In genomic region chr6:4004808-4005207, GRCm38 (mm10) we compare ENCODE assay signal across 12 mouse cellular contexts. TPM values are rescaled to one million over a fixed set of nuclear protein-coding genes. Genes with fewer than 3 reads are reported as not detected.
DNase-seq lines count a peak whose midpoint lies in the region; ATAC-seq and TF ChIP-seq lines count a peak whose summit lies in the region.
"Had no signal": no experiment of that assay in that cellular context is flagged by ENCODE, and none has a peak within 500 bp of the region (broad histone marks: within the 10 kb centered on the region; RNA-seq: fewer than 3 reads in every experiment).

No protein-coding gene starts in this region.

- H3K27ac ChIP-seq in heart, embryonic 15.5 days = peak overlapping the region; percentile 92
- no peak overlapping the region for H3K27ac ChIP-seq in intestine, postnatal 0 days (ENCODE audit: low read depth, low read length)
- no peak overlapping the region for H3K27ac ChIP-seq in neural tube, embryonic 15.5 days (replicated peaks)

- 0 out of 2 replicates have a peak, but pooled peaks cover 4% of the 10 kb centered on the region for H3K36me3 ChIP-seq in heart, embryonic 15.5 days
- H3K36me3 ChIP-seq in megakaryocyte, embryonic 14.5 days (replicated peaks; ENCODE audit: low read length) = peaks cover 34% of the 10 kb centered on the region
- no peaks in the 10 kb centered on the region for H3K36me3 ChIP-seq in intestine, postnatal 0 days (ENCODE audit: control insufficient read depth, insufficient read depth)
- H3K36me3 ChIP-seq in neural tube, embryonic 15.5 days = no peaks in the 10 kb centered on the region

- peaks cover 14% of the 10 kb centered on the region for H3K4me1 ChIP-seq in heart, embryonic 15.5 days (replicated peaks)
- peaks cover 53% of the 10 kb centered on the region for H3K4me1 ChIP-seq in megakaryocyte, embryonic 14.5 days
- no peaks in the 10 kb centered on the region for H3K4me1 ChIP-seq in intestine, postnatal 0 days (replicated peaks; ENCODE audit: control insufficient read depth, insufficient read depth, low read length)
- peaks cover 4% of the 10 kb centered on the region for H3K4me1 ChIP-seq in neural tube, embryonic 15.5 days

- TF ChIP-seq CTCF in intestine, postnatal 0 days (IDR thresholded peaks at IDR 0.05; ENCODE audit: low read depth) = no peak

- peak overlapping the region; percentile 63 for H3K4me3 ChIP-seq in heart, embryonic 15.5 days
- peak overlapping the region; percentile 94 for H3K4me3 ChIP-seq in megakaryocyte, embryonic 14.5 days (replicated peaks)
- peak overlapping the region; percentile 62 for H3K4me3 ChIP-seq in intestine, postnatal 0 days (ENCODE audit: low read depth, low read length)
- H3K4me3 ChIP-seq in neural tube, embryonic 15.5 days (replicated peaks) = peak overlapping the region; percentile 35; the same call in 1 of the 2 replicates

- 51% methylated on average over 2 of the region's 2 CpGs for WGBS in heart, embryonic 15.5 days
- WGBS in intestine, postnatal 0 days = 56% methylated on average over 2 of the region's 2 CpGs
- WGBS in neural tube, embryonic 15.5 days = 72% methylated on average over 2 of the region's 2 CpGs

- no peak for ATAC-seq in heart, embryonic 15.5 days (replicated peaks; ENCODE audit: insufficient number of reproducible peaks, insufficient read depth, low FRiP score, low read depth)
- no peak for ATAC-seq in megakaryocyte, adult 5-6 weeks (ENCODE audit: poor library complexity, severe bottlenecking)
- ATAC-seq in intestine, postnatal 0 days = no peak
- no peak for ATAC-seq in neural tube, embryonic 15.5 days (ENCODE audit: low FRiP score)

- H3K9ac ChIP-seq in heart, embryonic 15.5 days = no peak overlapping the region
- no peak overlapping the region for H3K9ac ChIP-seq in intestine, postnatal 0 days (ENCODE audit: low read depth, low read length)
- no peak overlapping the region for H3K9ac ChIP-seq in neural tube, embryonic 15.5 days (replicated peaks)

- H3K4me2 ChIP-seq in heart, embryonic 15.5 days = peak overlapping the region; percentile 72
- H3K4me2 ChIP-seq in intestine, postnatal 0 days (replicated peaks; ENCODE audit: low read depth) = peak overlapping the region; percentile 78
- H3K4me2 ChIP-seq in neural tube, embryonic 15.5 days = no peak overlapping the region

- H3K27me3 ChIP-seq in heart, embryonic 15.5 days = no peaks in the 10 kb centered on the region
- no peaks in the 10 kb centered on the region for H3K27me3 ChIP-seq in megakaryocyte, embryonic 14.5 days (replicated peaks)
- no peaks in the 10 kb centered on the region for H3K27me3 ChIP-seq in intestine, postnatal 0 days (replicated peaks; ENCODE audit: control insufficient read depth, insufficient read depth, low read length)
- no peaks in the 10 kb centered on the region for H3K27me3 ChIP-seq in neural tube, embryonic 15.5 days (replicated peaks)
- H3K27me3 ChIP-seq: CH12.LX had no signal

- no peak for DNase-seq in heart, postnatal 10 days
- no peak for DNase-seq in gastrocnemius, postnatal 10 days
- DNase-seq in left cerebral cortex, adult 11 months (ENCODE audit: low spot score) = no peak
- DNase-seq: right cerebral cortex, postnatal 25 days; thymus, postnatal 4 days had no signal

- intact Hi-C loops in heart, postnatal 10 days (cut with DNase I) = loop anchor here (2.0 to 10.0 kb wide), 3 partner anchors 38 to 480 kb away; partner anchors contain the start of gene Bet1

- H3K9me3 ChIP-seq in heart, embryonic 15.5 days (replicated peaks) = no peaks in the 10 kb centered on the region
- no peaks in the 10 kb centered on the region for H3K9me3 ChIP-seq in megakaryocyte, embryonic 14.5 days
- no peaks in the 10 kb centered on the region for H3K9me3 ChIP-seq in intestine, postnatal 0 days (ENCODE audit: control insufficient read depth)
- H3K9me3 ChIP-seq in neural tube, embryonic 15.5 days (replicated peaks) = no peaks in the 10 kb centered on the region

RNA-seq across cellular contexts. Expression of gene Gng11, which starts 1.1 kb away (rescaled TPM):
- 88.0 and 135 TPM in 2 replicates for polyA plus RNA-seq in heart, embryonic 15.5 days (2015; fragmentation: Nextera tagmentation; extraction: Ambion mirVana)
- 100 to 1,000 TPM; 123 to 135 TPM for total RNA-seq in heart, postnatal 10 days (2021)
- polyA plus RNA-seq in megakaryocyte, embryonic 14.5 days (2012; ENCODE audit: insufficient read depth, low replicate concordance) = 70.9 and 78.6 TPM in 2 replicates
- total RNA-seq in megakaryocyte, adult 5-6 weeks (2015) = 1.3 and 2.5 TPM in 2 replicates
- total RNA-seq in megakaryocyte, adult 5-6 weeks (2017) = 1.5 TPM in 1 of 2 replicates, not detected in the other
- 93.7 and 100 TPM in 2 replicates for polyA plus RNA-seq in intestine, postnatal 0 days (2015; fragmentation: Nextera tagmentation; extraction: Ambion mirVana)
- polyA plus RNA-seq in neural tube, embryonic 15.5 days (2015; fragmentation: Nextera tagmentation; extraction: Ambion mirVana) = 29.2 and 35.9 TPM in 2 replicates
- total RNA-seq in gastrocnemius, postnatal 10 days (2021) = 10 to 100 TPM; 64.0 to 65.6 TPM
- total RNA-seq: CH12.LX had no signal

RNA-seq across cellular contexts. Expression of gene Gngt1, which starts 11.2 kb away (rescaled TPM):
- polyA plus RNA-seq in heart, embryonic 15.5 days (2015; fragmentation: Nextera tagmentation; extraction: Ambion mirVana) = not detected in 2 replicates
- not detected for total RNA-seq in heart, postnatal 10 days (2021)
- 0.06 TPM in 1 of 2 replicates, not detected in the other for polyA plus RNA-seq in megakaryocyte, embryonic 14.5 days (2012; ENCODE audit: insufficient read depth, low replicate concordance)
- not detected in 2 replicates for total RNA-seq in megakaryocyte, adult 5-6 weeks (2015)
- total RNA-seq in megakaryocyte, adult 5-6 weeks (2017) = not detected in 2 replicates
- 0.17 TPM in 1 of 2 replicates, not detected in the other for polyA plus RNA-seq in intestine, postnatal 0 days (2015; fragmentation: Nextera tagmentation; extraction: Ambion mirVana)
- not detected in 2 replicates for polyA plus RNA-seq in neural tube, embryonic 15.5 days (2015; fragmentation: Nextera tagmentation; extraction: Ambion mirVana)
- not detected for total RNA-seq in gastrocnemius, postnatal 10 days (2021)
- total RNA-seq: CH12.LX had no signal
- polyA plus RNA-seq: embryonic facial prominence, embryonic 11.5 days had no signal

RNA-seq across cellular contexts. Expression of gene Tfpi2, which starts 16.1 kb away (rescaled TPM):
- polyA plus RNA-seq in heart, embryonic 15.5 days (2015; fragmentation: Nextera tagmentation; extraction: Ambion mirVana) = 4.5 TPM in 2 replicates
- total RNA-seq in heart, postnatal 10 days (2021) = 1 to 10 TPM; 2.6 to 3.0 TPM
- not detected in 2 replicates for polyA plus RNA-seq in megakaryocyte, embryonic 14.5 days (2012; ENCODE audit: insufficient read depth, low replicate concordance)
- total RNA-seq in megakaryocyte, adult 5-6 weeks (2015) = not detected in 2 replicates
- total RNA-seq in megakaryocyte, adult 5-6 weeks (2017) = 0.33 TPM in 1 of 2 replicates, not detected in the other
- polyA plus RNA-seq in intestine, postnatal 0 days (2015; fragmentation: Nextera tagmentation; extraction: Ambion mirVana) = 7.1 and 8.2 TPM in 2 replicates
- 0.42 and 1.6 TPM in 2 replicates for polyA plus RNA-seq in neural tube, embryonic 15.5 days (2015; fragmentation: Nextera tagmentation; extraction: Ambion mirVana)
- total RNA-seq in gastrocnemius, postnatal 10 days (2021) = 1 to 10 TPM; 1.6 to 2.7 TPM
- total RNA-seq: CH12.LX had no signal

Comparison
In these comparisons a context has a peak if more than half of its experiments do, and no peak if none do; other contexts are left out.
1. H3K4me3 ChIP-seq: peak in every context shown above with its lines; median percentile 94 in megakaryocyte, embryonic 14.5 days; 63 in heart, embryonic 15.5 days; 62 in intestine, postnatal 0 days; 35 in neural tube, embryonic 15.5 days.